Mouse (Mus musculus) brain, embryonic 18.5 days (tissue): Measurements from ENCODE around the gene Vmn2r91.
"Not testable (repeated sequence)": the region's sequence is repeated elsewhere in the genome, so short reads cannot be mapped to it uniquely, and the experiment has no call there.

Experiments used
- DNase-seq: peaks from one replicate; pipeline ENCODE4 v3.0.0-alpha.2; 2012; ENCODE audit warnings: low read depth, low spot score

Gene Vmn2r91

GRCm38 (mm10) chr17:18084716-18085115 lies at the start of gene Vmn2r91:
TSS of gene Vmn2r91 (plus strand) at chr17:18085016.
- DNase-seq: not testable (repeated sequence)

GRCm38 (mm10) chr17:18049124-18049523 lies 35.7 kb upstream of the Vmn2r91 start, which contains the start of gene Vmn2r124:
TSS of gene Vmn2r124 (plus strand) at chr17:18049424.
- no peak for DNase-seq

DNA sequence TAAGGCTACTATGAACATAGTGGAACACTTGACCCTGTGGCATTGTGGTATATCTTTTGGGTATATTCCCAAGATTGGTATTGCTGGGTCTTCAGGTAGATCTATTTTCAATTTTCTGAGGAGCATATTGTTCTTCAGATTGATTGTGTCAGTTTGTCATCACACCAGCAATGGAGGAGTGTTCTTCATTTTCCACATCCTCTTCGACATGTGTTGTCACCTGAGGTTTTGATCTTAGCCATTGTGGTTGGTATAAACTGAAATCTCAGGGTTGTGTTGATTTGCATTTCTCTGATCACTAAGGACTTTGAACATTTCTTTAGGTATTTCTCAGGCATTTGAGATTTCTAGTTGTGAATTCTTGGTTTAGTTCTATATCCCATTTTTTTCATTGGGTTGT lies 10.8 kb downstream of the Vmn2r91 start:
- DNase-seq: not testable (repeated sequence)

- not testable (repeated sequence) for DNase-seq
Observed at GRCm38 (mm10) chr17:18102265-18102664, 17.4 kb downstream of the Vmn2r91 start.

DNA sequence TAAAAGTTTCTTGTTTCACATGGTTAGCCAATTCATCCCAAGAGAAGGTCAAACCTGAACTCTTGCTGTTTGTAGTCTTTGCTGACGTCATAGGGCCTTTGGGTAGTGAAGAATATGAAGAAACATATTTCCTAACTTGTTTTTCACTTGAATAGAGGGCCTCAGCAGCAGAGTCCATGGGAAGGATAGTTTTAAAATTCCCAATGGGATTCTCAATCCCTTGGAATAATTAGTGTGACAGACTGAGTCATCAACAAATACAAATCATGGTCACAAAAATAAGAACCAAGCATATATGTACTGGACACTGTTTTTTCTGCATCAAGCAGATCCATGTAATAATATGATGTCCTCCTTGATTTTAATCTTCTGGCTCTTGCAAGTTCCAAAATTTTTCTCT lies 66.8 kb downstream of the Vmn2r91 start, which contains the start of gene Vmn2r92:
Vmn2r92 (plus strand) TSS at position 301 of the 400 bp plus-strand sequence.
- DNase-seq: not testable (repeated sequence)

- not testable (repeated sequence) for DNase-seq
Observed at GRCm38 (mm10) chr17:18161194-18161593, 76.4 kb downstream of the Vmn2r91 start.
